Mouse (Mus musculus): ENCODE data around the gene Tma7. TPM values are rescaled to one million over a fixed set of nuclear protein-coding genes. Genes with fewer than 3 reads are reported as not detected.
A peak's percentile ranks its signal among the peaks of the same experiment; 100 is the strongest.

Gene Tma7
- polyA plus RNA-seq, 1 experiment = 294 TPM

- peaks cover 1% of the 10 kb centered on the region for H3K79me3 ChIP-seq (ENCODE audit: low read depth)
- H3K27me3 ChIP-seq (ENCODE audit: control insufficient read depth, insufficient read depth, insufficient read length) = no peaks in the 10 kb centered on the region
- peaks cover 5% of the 10 kb centered on the region for H3K36me3 ChIP-seq (ENCODE audit: control insufficient read depth, insufficient read depth)
- H3ac ChIP-seq (ENCODE audit: control insufficient read depth, insufficient read length, low read depth) = no peak overlapping the region
- peaks cover 6% of the 10 kb centered on the region for H3K79me2 ChIP-seq (ENCODE audit: control insufficient read depth, insufficient read depth)
- no peak overlapping the region for H3K4me3 ChIP-seq (ENCODE audit: insufficient read depth, poor library complexity, severe bottlenecking)
- TF ChIP-seq MYOG (IDR thresholded peaks at IDR 0.05; ENCODE audit: control insufficient read depth, extremely low read depth, insufficient read length) (no peak), USF1 (IDR thresholded peaks at IDR 0.05; ENCODE audit: low read depth) (no peak), MYOD1 (IDR thresholded peaks at IDR 0.05; ENCODE audit: control insufficient read depth, insufficient read length, low read depth) (no peak), FOSL1 (IDR thresholded peaks at IDR 0.05; ENCODE audit: insufficient read depth, low read length, poor library complexity, severe bottlenecking) (no peak), MAX (IDR thresholded peaks at IDR 0.05) (no peak)
These were observed 5.6 kb upstream of the Tma7 start for GRCm38 (mm10) chr9:109087987-109088386.

GRCm38 (mm10) chr9:109084922-109085321, 2.5 kb upstream of the Tma7 start:
- Histone ChIP-seq H3ac (ENCODE audit: control insufficient read depth, insufficient read length, low read depth) (no peak overlapping the region), H3K79me2 (ENCODE audit: control insufficient read depth, insufficient read depth) (peaks cover 36% of the 10 kb centered on the region), H3K36me3 (ENCODE audit: control insufficient read depth, insufficient read depth) (peaks cover 8% of the 10 kb centered on the region), H3K79me3 (ENCODE audit: low read depth) (peaks cover 20% of the 10 kb centered on the region), H3K4me3 (ENCODE audit: insufficient read depth, poor library complexity, severe bottlenecking) (no peak overlapping the region), H3K27me3 (ENCODE audit: control insufficient read depth, insufficient read depth, insufficient read length) (no peaks in the 10 kb centered on the region)
- TF ChIP-seq CTCF (IDR thresholded peaks at IDR 0.05; ENCODE audit: control insufficient read depth, insufficient read depth, insufficient read length) = no peak
- no peak for TF ChIP-seq MAX (IDR thresholded peaks at IDR 0.05)
- no peak for TF ChIP-seq MYOD1 (IDR thresholded peaks at IDR 0.05; ENCODE audit: control insufficient read depth, insufficient read length, low read depth)
- no peak for TF ChIP-seq USF1 (IDR thresholded peaks at IDR 0.05; ENCODE audit: low read depth)
- no peak for TF ChIP-seq MYOG (IDR thresholded peaks at IDR 0.05; ENCODE audit: control insufficient read depth, extremely low read depth, insufficient read length)
- TF ChIP-seq FOSL1 (IDR thresholded peaks at IDR 0.05; ENCODE audit: insufficient read depth, low read length, poor library complexity, severe bottlenecking) = no peak
- TF ChIP-seq CEBPB (IDR thresholded peaks at IDR 0.05; ENCODE audit: low read depth) = no peak

DNA sequence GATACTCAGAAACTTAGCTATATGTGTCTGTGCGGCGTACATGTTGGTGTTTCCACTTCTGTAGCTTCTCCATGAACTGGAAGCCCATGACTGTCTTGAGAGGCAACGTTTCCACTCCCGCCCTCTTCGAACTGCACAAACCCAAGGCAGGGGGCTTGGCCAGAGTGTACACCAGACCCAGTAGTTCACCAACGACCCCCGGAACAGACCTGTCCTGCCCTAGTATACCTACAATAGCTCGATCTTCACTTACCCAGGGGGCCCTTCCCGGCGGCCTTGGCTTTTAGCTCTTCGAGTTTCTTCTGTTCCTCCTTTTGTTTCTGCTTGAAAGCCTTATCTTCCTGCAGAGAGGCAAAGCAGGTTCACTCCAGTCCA, 651 bp downstream of the Tma7 start:
- TF ChIP-seq USF1 (IDR thresholded peaks at IDR 0.05; ENCODE audit: low read depth) = no peak
- TF ChIP-seq CEBPB (IDR thresholded peaks at IDR 0.05; ENCODE audit: low read depth) = no peak
- TF ChIP-seq CTCF (IDR thresholded peaks at IDR 0.05; ENCODE audit: control insufficient read depth, insufficient read depth, insufficient read length) = no peak
- TF ChIP-seq MYOG (IDR thresholded peaks at IDR 0.05; ENCODE audit: control insufficient read depth, extremely low read depth, insufficient read length) = no peak
- no peak for TF ChIP-seq MAX (IDR thresholded peaks at IDR 0.05)
- no peak for TF ChIP-seq FOSL1 (IDR thresholded peaks at IDR 0.05; ENCODE audit: insufficient read depth, low read length, poor library complexity, severe bottlenecking)
- no peak for TF ChIP-seq MYOD1 (IDR thresholded peaks at IDR 0.05; ENCODE audit: control insufficient read depth, insufficient read length, low read depth)
- Histone ChIP-seq H3ac (ENCODE audit: control insufficient read depth, insufficient read length, low read depth) (peak overlapping the region; percentile 94), H3K79me2 (ENCODE audit: control insufficient read depth, insufficient read depth) (peaks cover 43% of the 10 kb centered on the region), H3K36me3 (ENCODE audit: control insufficient read depth, insufficient read depth) (peaks cover 20% of the 10 kb centered on the region), H3K79me3 (ENCODE audit: low read depth) (peaks cover 26% of the 10 kb centered on the region), H3K27me3 (ENCODE audit: control insufficient read depth, insufficient read depth, insufficient read length) (no peaks in the 10 kb centered on the region), H3K4me3 (ENCODE audit: insufficient read depth, poor library complexity, severe bottlenecking) (peak overlapping the region; percentile 59)

DNA sequence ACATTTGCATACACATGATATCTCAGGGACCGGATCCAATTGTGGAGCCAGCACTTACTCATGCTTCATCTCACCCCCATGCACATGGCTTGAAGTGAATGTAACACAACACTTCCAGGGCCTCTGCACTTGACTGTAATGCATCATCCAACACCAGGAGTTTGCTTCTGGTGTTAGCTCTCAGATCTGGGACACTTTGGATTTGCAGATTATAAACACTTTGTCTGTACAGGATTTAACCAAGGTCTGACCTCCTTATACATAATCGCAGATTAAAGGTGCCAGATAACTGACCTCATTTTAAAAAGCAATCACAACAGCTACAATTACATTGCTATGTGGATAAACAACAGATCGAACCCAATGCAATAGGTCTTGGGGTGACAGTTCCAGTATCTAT, 1.9 kb downstream of the Tma7 start:
- Histone ChIP-seq H3K36me3 (ENCODE audit: control insufficient read depth, insufficient read depth) (peaks cover 20% of the 10 kb centered on the region), H3K27me3 (ENCODE audit: control insufficient read depth, insufficient read depth, insufficient read length) (no peaks in the 10 kb centered on the region), H3K4me3 (ENCODE audit: insufficient read depth, poor library complexity, severe bottlenecking) (no peak overlapping the region), H3ac (ENCODE audit: control insufficient read depth, insufficient read length, low read depth) (no peak overlapping the region), H3K79me2 (ENCODE audit: control insufficient read depth, insufficient read depth) (peaks cover 43% of the 10 kb centered on the region), H3K79me3 (ENCODE audit: low read depth) (peaks cover 26% of the 10 kb centered on the region)
- TF ChIP-seq CEBPB (IDR thresholded peaks at IDR 0.05; ENCODE audit: low read depth) = no peak
- no peak for TF ChIP-seq MYOD1 (IDR thresholded peaks at IDR 0.05; ENCODE audit: control insufficient read depth, insufficient read length, low read depth)
- TF ChIP-seq MAX (IDR thresholded peaks at IDR 0.05) = no peak
- TF ChIP-seq CTCF (IDR thresholded peaks at IDR 0.05; ENCODE audit: control insufficient read depth, insufficient read depth, insufficient read length) = no peak
- TF ChIP-seq USF1 (IDR thresholded peaks at IDR 0.05; ENCODE audit: low read depth) = no peak
- TF ChIP-seq FOSL1 (IDR thresholded peaks at IDR 0.05; ENCODE audit: insufficient read depth, low read length, poor library complexity, severe bottlenecking) = no peak
- TF ChIP-seq MYOG (IDR thresholded peaks at IDR 0.05; ENCODE audit: control insufficient read depth, extremely low read depth, insufficient read length) = no peak

DNA sequence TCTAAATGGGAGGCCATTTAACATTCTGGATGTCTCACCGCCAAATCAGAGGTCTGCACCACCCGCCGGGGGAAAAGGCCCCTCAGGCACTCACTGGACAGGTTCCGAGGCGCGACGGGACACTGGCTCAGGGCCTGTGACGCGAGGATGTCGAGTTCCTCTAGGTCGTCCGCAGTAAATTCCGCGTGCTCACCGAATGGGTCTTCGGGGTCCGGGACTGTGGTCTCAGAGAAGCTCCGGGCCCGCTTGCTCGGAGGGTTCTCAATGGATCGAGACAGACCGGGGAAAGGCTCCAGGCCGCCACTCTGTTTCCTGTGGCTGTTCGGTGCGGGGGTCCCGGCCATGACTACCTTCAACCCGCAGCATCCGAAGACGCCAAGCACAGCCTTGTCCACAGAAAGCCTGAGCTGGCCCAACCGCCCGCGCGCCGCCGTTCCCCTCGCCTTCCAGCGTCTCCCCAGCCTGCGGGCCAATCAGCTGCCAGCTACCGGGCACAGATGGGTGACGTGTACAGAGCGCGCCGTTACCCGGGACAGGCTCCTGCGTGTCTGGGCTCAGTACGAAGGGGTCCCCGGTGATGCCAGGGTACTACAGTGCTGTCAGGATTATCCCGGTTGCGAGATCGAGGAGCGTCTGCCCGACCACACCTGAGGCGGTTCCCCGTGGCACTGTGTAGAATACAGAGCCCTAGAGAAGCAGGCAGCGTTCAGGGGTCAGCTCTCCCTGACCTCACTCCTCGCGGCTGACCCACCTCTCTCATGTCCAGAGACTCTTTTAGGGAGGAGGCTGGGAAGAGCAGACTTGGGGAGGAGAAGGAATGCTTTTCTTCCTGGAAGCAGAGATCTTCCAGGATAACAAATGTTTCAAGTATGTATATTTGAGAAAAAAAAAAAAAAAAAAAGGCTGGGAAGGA, 8.5 kb downstream of the Tma7 start, which contains the start of gene Atrip:
Gene Atrip, minus strand, starts transcription at position 464 of the 913 bp plus-strand sequence.
- H3K79me3 ChIP-seq (ENCODE audit: low read depth) = peaks cover 10% of the 10 kb centered on the region
- peak within 1 kb of the TSS; percentile 92 for H3ac ChIP-seq (ENCODE audit: control insufficient read depth, insufficient read length, low read depth)
- H3K4me3 ChIP-seq (ENCODE audit: insufficient read depth, poor library complexity, severe bottlenecking) = peak within 1 kb of the TSS; percentile 65
- no peaks in the 10 kb centered on the region for H3K27me3 ChIP-seq (ENCODE audit: control insufficient read depth, insufficient read depth, insufficient read length)
- peaks cover 38% of the 10 kb centered on the region for H3K79me2 ChIP-seq (ENCODE audit: control insufficient read depth, insufficient read depth)
- no peak for TF ChIP-seq USF1 (IDR thresholded peaks at IDR 0.05; ENCODE audit: low read depth)
- TF ChIP-seq MYOD1 (IDR thresholded peaks at IDR 0.05; ENCODE audit: control insufficient read depth, insufficient read length, low read depth) = no peak
- no peak for TF ChIP-seq MAX (IDR thresholded peaks at IDR 0.05)
- TF ChIP-seq CEBPB (IDR thresholded peaks at IDR 0.05; ENCODE audit: low read depth) = no peak
- TF ChIP-seq CTCF (IDR thresholded peaks at IDR 0.05; ENCODE audit: control insufficient read depth, insufficient read depth, insufficient read length) = no peak
- TF ChIP-seq MYOG (IDR thresholded peaks at IDR 0.05; ENCODE audit: control insufficient read depth, extremely low read depth, insufficient read length) = no peak
- TF ChIP-seq FOSL1 (IDR thresholded peaks at IDR 0.05; ENCODE audit: insufficient read depth, low read length, poor library complexity, severe bottlenecking) = no peak
- peaks cover 30% of the 10 kb centered on the region for H3K36me3 ChIP-seq (ENCODE audit: control insufficient read depth, insufficient read depth)

All from C2C12 (cell line).